Mouse (Mus musculus) heart, embryonic 12.5 days (tissue): ENCODE data around the gene Gramd2. TPM values are rescaled to one million over a fixed set of nuclear protein-coding genes. Genes with fewer than 3 reads are reported as not detected.

Experiments used
- ATAC-seq: fragments of 200-750 bp; cut with Nextera tagmentation; 2 replicates; pipeline ENCODE4 v1.8.0; 2017; ENCODE audit warnings: moderate TSS enrichment, moderate library complexity; ENCODE audit not compliant: insufficient number of reproducible peaks, low FRiP score
- H3K27ac ChIP-seq: fragments of 300-500 bp; sonication (generic); 2 replicates; pipeline ENCODE4 v1.5.1; 2016; ENCODE audit warnings: mild to moderate bottlenecking, moderate library complexity; ENCODE audit not compliant: poor library complexity, severe bottlenecking
- H3K27me3 ChIP-seq: fragments of 300-500 bp; sonication (generic); replicated peaks from 2 replicates; pipeline ENCODE4 v1.6.1; 2016; ENCODE audit warnings: mild to moderate bottlenecking, moderate library complexity
- H3K36me3 ChIP-seq: fragments of 300-500 bp; sonication (generic); 2 replicates; pipeline ENCODE4 v1.6.1; 2016; ENCODE audit warnings: mild to moderate bottlenecking, moderate library complexity
- H3K4me1 ChIP-seq: fragments of 300-500 bp; sonication (generic); replicated peaks from 2 replicates; pipeline ENCODE4 v1.6.1; 2016; ENCODE audit warnings: mild to moderate bottlenecking
- H3K4me2 ChIP-seq: fragments of 300-500 bp; sonication (generic); 2 replicates; pipeline ENCODE4 v1.6.1; 2016; ENCODE audit warnings: mild to moderate bottlenecking, moderate library complexity
- H3K4me3 ChIP-seq: fragments of 300-500 bp; sonication (generic); 2 replicates; pipeline ENCODE4 v1.5.1; 2016; ENCODE audit warnings: mild to moderate bottlenecking
- H3K9ac ChIP-seq: fragments of 300-500 bp; sonication (generic); 2 replicates; pipeline ENCODE4 v1.6.1; 2016; ENCODE audit warnings: mild to moderate bottlenecking, moderate library complexity
- H3K9me3 ChIP-seq: fragments of 300-500 bp; sonication (generic); replicated peaks from 2 replicates; pipeline ENCODE4 v1.6.1; 2016; ENCODE audit warnings: mild to moderate bottlenecking, moderate library complexity
- WGBS: fragments of 180-500 bp; shearing (Covaris S2); methylation state at CpG from one replicate; pipeline ENCODE4 v1.1.7; 2016; 5-methylcytosine and 5-hydroxymethylcytosine counted together
- polyA plus RNA-seq: library from polyadenylated mRNA; unstranded; fragments of >200 nt; fragmentation: Nextera tagmentation; extraction: Ambion mirVana; gene quantifications from 2 replicates; pipeline ENCODE4 v1.2.1, GENCODE M21; 2016

The Gramd2 gene
- polyA plus RNA-seq, 1 experiment from 2014 or later = 0.32 TPM

GRCm38 (mm10) chr9:59659036-59660026 lies 20.6 kb upstream of the Gramd2 start:
- Histone ChIP-seq H3K27ac (peak overlapping the region; percentile 74), H3K36me3 (peaks cover 33% of the 10 kb centered on the region), H3K9me3 (no peaks in the 10 kb centered on the region), H3K27me3 (no peaks in the 10 kb centered on the region), H3K4me1 (peaks cover 59% of the 10 kb centered on the region), H3K4me2 (peak overlapping the region; percentile 82), H3K4me3 (peak overlapping the region; percentile 89), H3K9ac (peak overlapping the region; percentile 94)
- 25% methylated on average over 14 of the region's 14 CpGs for WGBS
- peak; percentile 26; the same call in 1 of the 2 replicates for ATAC-seq

GRCm38 (mm10) chr9:59660421-59660820 lies 19.5 kb upstream of the Gramd2 start:
- H3K9ac ChIP-seq = peak overlapping the region; percentile 51
- peak overlapping the region; percentile 89 for H3K4me3 ChIP-seq
- peaks cover 69% of the 10 kb centered on the region for H3K4me1 ChIP-seq
- no peak for ATAC-seq
- peak overlapping the region; percentile 82 for H3K4me2 ChIP-seq
- H3K9me3 ChIP-seq = no peaks in the 10 kb centered on the region
- WGBS = 56% methylated on average over 10 of the region's 10 CpGs
- peak overlapping the region; percentile 74 for H3K27ac ChIP-seq
- peaks cover 43% of the 10 kb centered on the region for H3K36me3 ChIP-seq
- H3K27me3 ChIP-seq = no peaks in the 10 kb centered on the region

- peak overlapping the region; percentile 82 for H3K4me2 ChIP-seq
- peaks cover 77% of the 10 kb centered on the region for H3K4me1 ChIP-seq
- H3K9me3 ChIP-seq = no peaks in the 10 kb centered on the region
- H3K36me3 ChIP-seq = peaks cover 53% of the 10 kb centered on the region
- H3K27ac ChIP-seq = peak overlapping the region; percentile 74
- H3K4me3 ChIP-seq = peak overlapping the region; percentile 89
- no peak for ATAC-seq
- peak overlapping the region; percentile 58 for H3K9ac ChIP-seq
- 45% methylated on average over 6 of the region's 6 CpGs for WGBS
- H3K27me3 ChIP-seq = no peaks in the 10 kb centered on the region
Observed at GRCm38 (mm10) chr9:59661298-59661975, 18.5 kb upstream of the Gramd2 start.

- WGBS = 79% methylated on average over 7 of the region's 7 CpGs
- Histone ChIP-seq H3K27me3 (no peaks in the 10 kb centered on the region), H3K27ac (no peak overlapping the region), H3K4me3 (no peak overlapping the region), H3K36me3 (peaks cover 71% of the 10 kb centered on the region), H3K9ac (no peak overlapping the region), H3K4me1 (peaks cover 88% of the 10 kb centered on the region), H3K4me2 (peak overlapping the region; percentile 4; the same call in 1 of the 2 replicates), H3K9me3 (no peaks in the 10 kb centered on the region)
- no peak for ATAC-seq
Observed at GRCm38 (mm10) chr9:59663226-59663625, 16.7 kb upstream of the Gramd2 start.

GRCm38 (mm10) chr9:59663957-59664356 lies 16.0 kb upstream of the Gramd2 start:
- Histone ChIP-seq H3K4me2 (peak overlapping the region; percentile 25; the same call in 1 of the 2 replicates), H3K9ac (no peak overlapping the region), H3K36me3 (peaks cover 78% of the 10 kb centered on the region), H3K27me3 (no peaks in the 10 kb centered on the region), H3K4me1 (peaks cover 82% of the 10 kb centered on the region), H3K27ac (peak overlapping the region; percentile 38), H3K9me3 (no peaks in the 10 kb centered on the region), H3K4me3 (no peak overlapping the region)
- ATAC-seq = no peak
- 50% methylated on average over 3 of the region's 3 CpGs for WGBS

- no peak for ATAC-seq
- Histone ChIP-seq H3K27me3 (no peaks in the 10 kb centered on the region), H3K4me2 (no peak overlapping the region), H3K9me3 (no peaks in the 10 kb centered on the region), H3K4me1 (peaks cover 75% of the 10 kb centered on the region), H3K36me3 (peaks cover 82% of the 10 kb centered on the region), H3K27ac (no peak overlapping the region), H3K9ac (no peak overlapping the region), H3K4me3 (no peak overlapping the region)
- WGBS = 80% methylated on average over 4 of the region's 4 CpGs
Observed at GRCm38 (mm10) chr9:59664664-59665256, 15.2 kb upstream of the Gramd2 start.

GRCm38 (mm10) chr9:59666016-59666415 lies 13.9 kb upstream of the Gramd2 start:
- Histone ChIP-seq H3K9ac (no peak overlapping the region), H3K27ac (peak overlapping the region; percentile 67)
- 86% methylated on average over 8 of the region's 8 CpGs for WGBS

GRCm38 (mm10) chr9:59666813-59667212 lies 13.1 kb upstream of the Gramd2 start:
- peaks cover 57% of the 10 kb centered on the region for H3K4me1 ChIP-seq
- no peak overlapping the region for H3K4me2 ChIP-seq
- H3K9me3 ChIP-seq = no peaks in the 10 kb centered on the region
- peaks cover 88% of the 10 kb centered on the region for H3K36me3 ChIP-seq
- 53% methylated on average over 1 of the region's 1 CpGs for WGBS
- ATAC-seq = no peak
- peak overlapping the region; percentile 67 for H3K27ac ChIP-seq
- H3K4me3 ChIP-seq = no peak overlapping the region
- no peaks in the 10 kb centered on the region for H3K27me3 ChIP-seq
- H3K9ac ChIP-seq = no peak overlapping the region

More at GRCm38 (mm10) chr9:59666016-59666415, 13.9 kb upstream of the Gramd2 start:
- no peak for ATAC-seq
- Histone ChIP-seq H3K9me3 (no peaks in the 10 kb centered on the region), H3K4me2 (no peak overlapping the region), H3K4me1 (peaks cover 63% of the 10 kb centered on the region), H3K4me3 (no peak overlapping the region), H3K36me3 (peaks cover 86% of the 10 kb centered on the region), H3K27me3 (no peaks in the 10 kb centered on the region)

GRCm38 (mm10) chr9:59667250-59667649 lies 12.7 kb upstream of the Gramd2 start:
- no peak overlapping the region for H3K4me2 ChIP-seq
- no peaks in the 10 kb centered on the region for H3K9me3 ChIP-seq
- no peak overlapping the region for H3K4me3 ChIP-seq
- H3K27me3 ChIP-seq = no peaks in the 10 kb centered on the region
- WGBS = 53% methylated on average over 4 of the region's 4 CpGs
- H3K36me3 ChIP-seq = peaks cover 92% of the 10 kb centered on the region
- no peak for ATAC-seq
- no peak overlapping the region for H3K9ac ChIP-seq
- peak overlapping the region; percentile 67 for H3K27ac ChIP-seq
- peaks cover 57% of the 10 kb centered on the region for H3K4me1 ChIP-seq

- Histone ChIP-seq H3K27ac (0 out of 2 replicates have a peak overlapping the region, but pooled peaks have one; percentile 67), H3K4me3 (no peak overlapping the region), H3K4me1 (peaks cover 58% of the 10 kb centered on the region), H3K9ac (no peak overlapping the region), H3K4me2 (no peak overlapping the region), H3K27me3 (no peaks in the 10 kb centered on the region), H3K9me3 (no peaks in the 10 kb centered on the region), H3K36me3 (peaks cover 95% of the 10 kb centered on the region)
- 78% methylated on average over 6 of the region's 6 CpGs for whole genome bisulfite sequencing
- ATAC-seq = no peak
Observed at GRCm38 (mm10) chr9:59667904-59668303, 12.0 kb upstream of the Gramd2 start.

- Histone ChIP-seq H3K9me3 (no peaks in the 10 kb centered on the region), H3K4me1 (peaks cover 52% of the 10 kb centered on the region), H3K9ac (no peak overlapping the region), H3K27ac (no peak overlapping the region), H3K36me3 (peaks cover 95% of the 10 kb centered on the region), H3K27me3 (no peaks in the 10 kb centered on the region), H3K4me3 (no peak overlapping the region), H3K4me2 (no peak overlapping the region)
- no peak for ATAC-seq
- WGBS = 92% methylated on average over 7 of the region's 7 CpGs
Observed at GRCm38 (mm10) chr9:59668473-59668872, 11.5 kb upstream of the Gramd2 start.
